Comparison of ENCODE assay signal across 27 mouse cellular contexts in the genomic region with DNA sequence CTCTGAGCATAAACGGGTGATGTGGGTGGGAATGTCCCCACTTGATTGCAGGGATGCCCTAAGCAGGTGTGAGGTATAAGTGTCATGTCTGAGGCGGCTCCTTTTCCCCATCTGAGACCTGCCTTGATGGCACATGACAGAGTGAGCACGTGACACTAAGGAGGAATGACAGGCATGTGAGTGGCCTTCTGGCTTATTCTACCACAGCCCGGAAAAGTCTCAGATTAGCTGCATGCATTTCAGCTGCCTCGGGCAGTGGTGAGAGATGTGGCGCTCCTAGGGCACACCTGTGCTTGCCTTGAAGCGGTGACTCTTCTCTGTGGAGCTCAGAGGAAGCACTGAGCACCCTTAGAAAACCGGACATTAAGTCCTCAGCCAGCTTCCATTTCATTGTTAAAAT. TPM values are rescaled to one million over a fixed set of nuclear protein-coding genes. Genes with fewer than 3 reads are reported as not detected.
DNase-seq lines count a peak whose midpoint lies in the region; ATAC-seq lines count a peak whose summit lies in the region.
"Had no signal": no experiment of that assay in that cellular context is flagged by ENCODE, and none has a peak within 500 bp of the region (broad histone marks: within the 10 kb centered on the region; RNA-seq: fewer than 3 reads in every experiment).

No protein-coding gene starts in this region.

- peak overlapping the region; percentile 21; the same call in 1 of the 2 replicates for H3K9ac ChIP-seq in heart, embryonic 14.5 days (ENCODE audit: low read length)
- H3K9ac ChIP-seq: hindbrain, embryonic 14.5 days; limb, embryonic 15.5 days; liver, embryonic 13.5 days; midbrain, embryonic 12.5 days; neural tube, embryonic 13.5 days; stomach, embryonic 15.5 days had no signal

- no peak overlapping the region for H3K4me2 ChIP-seq in heart, embryonic 14.5 days (ENCODE audit: low read length)
- H3K4me2 ChIP-seq: hindbrain, embryonic 14.5 days; limb, embryonic 15.5 days; liver, embryonic 13.5 days; midbrain, embryonic 12.5 days; neural tube, embryonic 13.5 days; stomach, embryonic 15.5 days had no signal

- intact Hi-C loops in heart, postnatal 25 days (cut with DNase I) = loop anchor here (2.0 kb wide), 1 partner anchor 511 kb away; no protein-coding TSS in a partner anchor
- intact Hi-C loops in left cerebral cortex, postnatal 4 days (cut with DNase I) = no loop called here
- intact Hi-C loops in left cerebral cortex, postnatal 10 days (cut with DNase I) = loop anchor here (10.0 kb wide), 1 partner anchor 121 kb away; no protein-coding TSS in a partner anchor

- ATAC-seq in heart, embryonic 14.5 days (ENCODE audit: insufficient number of reproducible peaks, insufficient read depth, low FRiP score, low read depth) = peak; percentile 48; the same call in 1 of the 2 replicates
- ATAC-seq: inflammation-experienced regulatory T-cells, adult 6 months; lung, postnatal 0 days had no signal

- no peaks in the 10 kb centered on the region for H3K27me3 ChIP-seq in heart, embryonic 14.5 days (ENCODE audit: control insufficient read depth, insufficient read depth, low read length)
- H3K27me3 ChIP-seq: limb, embryonic 15.5 days; liver, embryonic 13.5 days; megakaryocyte, embryonic 14.5 days; midbrain, embryonic 12.5 days; neural tube, embryonic 13.5 days; stomach, embryonic 15.5 days had no signal

- peaks cover 56% of the 10 kb centered on the region for H3K36me3 ChIP-seq in heart, embryonic 14.5 days (ENCODE audit: control insufficient read depth, insufficient read depth, low read length)

- WGBS in heart, embryonic 14.5 days = 42% methylated on average over 8 of the region's 8 CpGs

- peaks cover 11 to 26% of the 10 kb centered on the region in 2 experiments; a peak in 3 of 4 replicates for H3K4me1 ChIP-seq in heart, embryonic 14.5 days (ENCODE audit: control insufficient read depth in 2 of 2, insufficient read depth in 2 of 2, low read length in 2 of 2)
- H3K4me1 ChIP-seq: limb, embryonic 10.5 days; neural tube, embryonic 13.5 days had no signal

- H3K9me3 ChIP-seq in heart, embryonic 14.5 days (ENCODE audit: control insufficient read depth, low read length) = no peaks in the 10 kb centered on the region
- H3K9me3 ChIP-seq: limb, embryonic 10.5 days; limb, embryonic 15.5 days; liver, embryonic 13.5 days; megakaryocyte, embryonic 14.5 days; midbrain, embryonic 12.5 days; neural tube, embryonic 13.5 days; stomach, embryonic 15.5 days had no signal

- H3K4me3 ChIP-seq in heart, embryonic 14.5 days (ENCODE audit: control insufficient read depth in 1 of 2, insufficient read depth in 1 of 2, low read depth in 1 of 2, low read length in 2 of 2) = no peak overlapping the region
- H3K4me3 ChIP-seq: erythroblast, embryonic 14.5 days; limb, embryonic 10.5 days; limb, embryonic 15.5 days; liver, embryonic 13.5 days; megakaryocyte, embryonic 14.5 days; midbrain, embryonic 12.5 days; neural tube, embryonic 13.5 days; stomach, embryonic 15.5 days had no signal

- H3K27ac ChIP-seq in heart, embryonic 14.5 days (replicated peaks in 1 of 2; ENCODE audit: control insufficient read depth in 1 of 2, insufficient read depth in 1 of 2, low read depth in 2 of 2, low read length in 2 of 2) = no peak overlapping the region
- H3K27ac ChIP-seq: hindbrain, embryonic 14.5 days; limb, embryonic 10.5 days; limb, embryonic 15.5 days; liver, embryonic 13.5 days; midbrain, embryonic 12.5 days; neural tube, embryonic 13.5 days; stomach, embryonic 15.5 days had no signal

- peak; percentile 91 for DNase-seq in heart, adult 11 months
- no peak for DNase-seq in heart, postnatal 25 days (ENCODE audit: low spot score)
- no peak for DNase-seq in heart, adult 9 months (ENCODE audit: low spot score in 2 of 2)
- DNase-seq in left cerebral cortex, postnatal 4 days = peak; percentile 22
- DNase-seq in left cerebral cortex, postnatal 10 days (ENCODE audit: extremely low spot score in 1 of 2, low spot score in 2 of 2) = no peak
- no peak for DNase-seq in c-Kit-positive CD71-positive TER-119-positive erythroid progenitor cells, embryonic 14.5 days (ENCODE audit: low spot score)
- DNase-seq: adrenal gland, postnatal 14 days; cerebellum, adult 11-12 months; cerebellum, adult 9-11 months; gastrocnemius, postnatal 14 days; kidney, adult 11 months; kidney, postnatal 36 days; liver, embryonic 13.5 days; lung, adult 18-20 months; lung, postnatal 4 days; right cerebral cortex, postnatal 25 days had no signal

RNA-seq across cellular contexts. Expression of a gene that starts 48.6 kb away (rescaled TPM):
- total RNA-seq in heart, postnatal 25 days (2021) = 10 to 100 TPM; 41.8 to 41.9 TPM
- 82.9 and 90.1 TPM in 2 replicates for polyA plus RNA-seq in heart, embryonic 14.5 days (2014; fragmentation: Nextera tagmentation; extraction: Ambion mirVana)
- 10 to 100 TPM; 84.5 to 86.1 TPM for total RNA-seq in left cerebral cortex, postnatal 4 days (2021)
- total RNA-seq in left cerebral cortex, postnatal 10 days (2021) = 10 to 100 TPM; 85.1 to 87.1 TPM

Comparison
In these comparisons a context has a peak if more than half of its experiments do, and no peak if none do; other contexts are left out.
1. DNase-seq: peak in heart, adult 11 months (single experiment) and left cerebral cortex, postnatal 4 days (single experiment); none in heart, postnatal 25 days (single experiment), heart, adult 9 months (0 of 2), left cerebral cortex, postnatal 10 days (0 of 2) and c-Kit-positive CD71-positive TER-119-positive erythroid progenitor cells, embryonic 14.5 days (single experiment).